Mouse (Mus musculus): ENCODE measurements around the gene Ap3s2. TPM values are rescaled to one million over a fixed set of nuclear protein-coding genes. Genes with fewer than 3 reads are reported as not detected.

The Ap3s2 gene
- polyA plus RNA-seq (2012; rRNA removed) = 6.0 and 6.6 TPM in 2 replicates

GRCm38 (mm10) chr7:79920344-79920983 lies at the start of gene Ap3s2:
Gene Ap3s2, minus strand, starts transcription at chr7:79920649.

GRCm38 (mm10) chr7:79934862-79935510 lies 14.5 kb upstream of the Ap3s2 start, which contains the start of gene Arpin:
Gene Arpin, minus strand, starts transcription at chr7:79935359.

GRCm38 (mm10) chr7:79860811-79861210 lies 59.6 kb downstream of the Ap3s2 start, which contains the start of gene Anpep:
Gene Anpep, minus strand, starts transcription at chr7:79861059.

Other genes starting within 250 kb of the Ap3s2 start
- 0.94 and 0.96 TPM in 2 replicates for gene Kif7, start 204.9 kb downstream of the Ap3s2 start, polyA plus RNA-seq (2012; rRNA removed)
- 7.0 and 11.7 TPM in 2 replicates for gene Plin1, start 187.7 kb downstream of the Ap3s2 start, polyA plus RNA-seq (2012; rRNA removed)
- gene Pex11a, start 177.5 kb downstream of the Ap3s2 start, polyA plus RNA-seq (2012; rRNA removed) = 5.8 and 6.7 TPM in 2 replicates
- gene Wdr93, start 177.5 kb downstream of the Ap3s2 start, polyA plus RNA-seq (2012; rRNA removed) = 0.04 and 0.30 TPM in 2 replicates
- gene Mesp1, start 126.9 kb downstream of the Ap3s2 start, polyA plus RNA-seq (2012; rRNA removed) = 0.40 and 1.3 TPM in 2 replicates
- gene Mesp2, start 109.9 kb downstream of the Ap3s2 start, polyA plus RNA-seq (2012; rRNA removed) = 2.2 and 2.5 TPM in 2 replicates
- gene Anpep, start 59.6 kb downstream of the Ap3s2 start, polyA plus RNA-seq (2012; rRNA removed) = 86.7 and 119 TPM in 2 replicates
- gene Arpin, start 14.7 kb upstream of the Ap3s2 start, polyA plus RNA-seq (2012; rRNA removed) = 6.4 and 7.7 TPM in 2 replicates
- gene Zfp710, start 104.2 kb upstream of the Ap3s2 start, polyA plus RNA-seq (2012; rRNA removed) = 18.7 and 26.2 TPM in 2 replicates
- gene Idh2, start 194.7 kb upstream of the Ap3s2 start, polyA plus RNA-seq (2012; rRNA removed) = 80.6 and 95.4 TPM in 2 replicates

Data from stomach, adult 2 months (tissue).